Mouse (Mus musculus) retina, postnatal 7 days (tissue): ENCODE measurements at regions not wholly inside any gene's neighbourhood (a gene's known extent, or its start where the extent isn't known, plus 50 kb on each side); places are given as distances from the start of the nearest gene placed in this dataset.
A peak's percentile ranks its signal among the peaks of the same experiment; 100 is the strongest.

ENCODE experiments used
- DNase-seq: peaks from one replicate; pipeline ENCODE4 v3.0.0-alpha.2; 2012; ENCODE audit warnings: low read depth, low spot score

DNA sequence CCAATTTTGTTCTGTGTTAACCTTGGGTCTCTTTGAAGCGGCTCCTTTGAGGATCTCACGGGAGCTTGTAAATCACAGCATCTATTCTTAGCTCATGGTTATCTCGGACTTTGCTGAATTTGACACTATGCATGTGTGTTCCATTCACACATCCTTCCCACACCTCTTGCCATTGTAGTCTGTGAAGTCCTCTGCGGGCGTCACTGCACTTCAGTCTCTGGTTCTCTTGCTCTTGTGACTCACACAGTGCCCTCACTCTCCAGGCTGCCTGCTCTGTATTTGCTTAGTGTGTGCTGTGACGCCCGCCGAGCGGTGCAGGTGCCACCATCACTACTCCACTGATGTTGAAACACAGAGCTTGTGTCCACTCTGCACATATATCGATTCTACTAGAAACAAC is 1271.2 kb downstream of the Synb start:
- no peak for DNase-seq

DNA sequence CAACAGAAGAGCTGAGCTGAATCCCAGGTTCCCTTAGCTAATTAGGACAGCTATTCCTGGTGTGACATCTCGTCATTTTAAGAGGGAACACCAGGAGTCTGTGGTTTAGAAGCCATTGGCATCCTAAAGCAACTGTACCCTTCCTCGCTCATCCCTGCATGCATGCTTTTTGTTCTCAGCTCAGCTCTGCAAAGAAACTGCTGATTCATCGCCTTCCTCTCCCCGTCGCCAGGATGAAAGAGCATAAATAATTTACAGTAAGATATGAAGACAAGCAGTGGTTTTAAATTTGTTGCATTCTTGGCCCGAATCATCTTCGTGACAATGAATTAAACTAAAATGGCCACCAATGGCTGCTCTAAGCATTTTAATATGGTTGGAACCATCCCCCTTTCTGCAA is 1272.9 kb downstream of the Synb start:
- no peak for DNase-seq

DNA sequence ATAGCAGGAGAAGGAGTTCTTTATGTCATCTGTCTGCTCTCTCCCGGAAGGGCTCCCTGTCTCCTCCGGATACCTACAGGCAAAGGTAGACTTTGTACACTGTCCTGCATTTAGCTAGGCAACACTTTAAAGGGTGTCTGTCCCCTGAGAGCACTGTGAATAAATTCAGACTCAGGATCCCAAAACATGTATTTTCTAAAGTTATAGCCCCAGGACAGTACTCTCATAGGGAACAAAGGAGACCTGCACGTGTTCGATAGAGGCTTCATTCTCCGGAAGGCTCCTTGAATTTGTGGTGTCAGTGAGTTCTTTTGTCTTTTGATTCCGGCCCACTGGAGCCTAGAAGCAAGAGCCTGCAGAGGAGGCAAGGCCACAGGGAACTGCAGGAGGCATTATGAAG is 1273.3 kb downstream of the Synb start:
- no peak for DNase-seq

DNA sequence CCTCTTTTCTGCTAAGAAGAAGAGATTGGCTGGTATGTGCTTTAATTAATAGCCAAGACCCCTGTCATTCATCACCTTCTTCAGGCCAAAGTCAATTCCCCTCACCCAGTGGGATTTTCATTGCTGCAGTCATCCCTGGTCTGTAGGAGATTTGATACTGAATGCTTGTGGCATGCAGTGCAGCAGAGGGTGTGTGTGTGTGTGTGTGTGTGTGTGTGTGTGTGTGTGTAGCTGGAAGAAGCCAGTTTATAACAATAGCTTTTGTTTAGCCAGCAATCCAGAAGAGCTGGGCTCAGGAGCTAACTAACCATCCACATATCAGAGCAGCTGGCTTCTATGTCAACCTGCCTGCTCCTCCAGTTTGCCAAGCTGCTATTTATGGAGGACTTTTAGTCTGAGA is 1275.4 kb downstream of the Synb start:
- no peak for DNase-seq

DNA sequence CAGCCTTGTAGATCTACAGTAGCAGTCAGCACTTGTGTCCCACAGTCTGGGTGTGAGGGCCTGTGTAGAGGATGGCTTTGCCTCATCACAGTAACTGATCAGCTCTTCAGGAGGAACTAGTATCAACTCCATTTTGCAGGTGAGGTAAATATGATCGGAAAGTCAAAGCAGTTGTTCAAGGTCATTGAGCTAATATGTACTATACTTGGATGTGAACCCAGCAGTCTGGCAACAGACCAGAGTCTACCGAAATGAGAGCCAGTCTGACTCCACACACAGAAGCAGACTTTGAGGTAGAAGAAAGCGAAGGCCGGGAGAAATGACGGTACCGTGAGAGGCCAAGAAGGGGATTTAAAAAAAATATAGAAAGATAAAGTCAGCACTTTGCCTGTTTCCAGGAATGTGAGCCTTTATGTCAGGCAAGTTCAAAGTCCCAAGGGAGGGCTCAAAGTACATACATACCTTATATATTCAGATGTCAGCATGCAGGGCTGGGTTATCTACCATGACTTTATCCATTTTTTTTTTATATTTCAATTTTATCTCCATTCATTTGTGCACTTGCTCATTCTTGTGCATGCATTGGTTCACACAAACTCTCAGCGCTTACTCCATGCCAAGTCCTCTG is 1297.2 kb downstream of the Synb start:
- DNase-seq, result no peak

DNA sequence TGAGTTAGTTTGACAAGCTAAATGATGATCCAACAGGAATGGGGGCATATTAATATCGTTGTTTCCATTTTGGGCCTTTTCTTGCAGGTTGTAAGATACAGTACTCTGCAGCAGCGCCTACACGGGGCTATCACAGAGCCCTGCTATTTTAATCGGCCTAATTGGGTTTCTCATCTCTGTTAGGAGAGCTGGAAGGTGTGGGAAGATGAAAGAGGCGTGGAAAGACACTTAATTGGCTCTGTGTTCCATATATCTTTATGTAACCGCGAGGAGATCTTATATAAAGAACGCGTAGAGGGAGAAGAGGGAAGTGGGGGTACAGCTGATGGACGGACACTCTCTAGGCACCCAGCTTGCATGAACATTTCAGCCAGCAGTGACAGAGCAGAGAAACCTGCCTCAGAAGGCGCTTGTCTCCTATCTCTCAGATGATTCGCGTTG is 1300.5 kb downstream of the Synb start:
- no peak for DNase-seq

DNA sequence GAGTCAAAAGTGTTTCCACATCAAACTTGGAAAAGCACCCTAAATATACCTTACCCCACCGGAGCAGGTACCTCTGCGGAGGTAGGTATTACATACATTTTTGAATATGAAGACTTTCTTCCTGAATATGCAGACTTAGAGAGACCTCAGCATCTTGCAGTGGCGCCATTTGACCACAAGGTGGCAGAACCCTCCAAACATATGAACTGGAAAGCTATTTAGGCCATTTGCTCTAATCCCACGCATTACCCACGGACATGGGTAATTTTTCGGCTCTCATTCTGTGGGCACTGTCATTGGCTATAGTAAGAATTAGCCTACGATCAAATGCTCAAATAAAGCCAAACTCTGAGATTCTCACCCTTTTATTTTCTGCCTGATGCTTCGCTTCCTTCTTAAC is 1301.0 kb downstream of the Synb start:
- peak; percentile 58 for DNase-seq

DNA sequence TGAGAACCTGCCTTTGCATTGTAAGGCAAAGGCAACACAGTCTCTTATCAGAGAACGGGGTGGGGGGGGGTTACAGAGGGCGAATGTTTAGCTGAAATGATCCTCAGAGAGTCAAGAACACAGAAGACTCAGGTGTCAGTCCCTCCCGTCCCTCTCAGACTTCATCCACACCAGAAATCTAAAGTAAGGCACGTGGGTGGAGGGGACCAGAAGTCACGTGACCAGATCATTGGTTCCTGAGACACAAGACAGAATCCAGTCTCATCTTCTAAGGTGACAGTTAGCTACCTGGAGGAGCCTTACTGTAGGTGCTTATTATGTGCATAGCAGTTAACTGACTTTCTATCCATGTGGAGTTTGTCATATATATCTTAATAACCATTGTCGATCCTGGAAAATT is 1302.0 kb downstream of the Synb start:
- DNase-seq, result no peak

DNA sequence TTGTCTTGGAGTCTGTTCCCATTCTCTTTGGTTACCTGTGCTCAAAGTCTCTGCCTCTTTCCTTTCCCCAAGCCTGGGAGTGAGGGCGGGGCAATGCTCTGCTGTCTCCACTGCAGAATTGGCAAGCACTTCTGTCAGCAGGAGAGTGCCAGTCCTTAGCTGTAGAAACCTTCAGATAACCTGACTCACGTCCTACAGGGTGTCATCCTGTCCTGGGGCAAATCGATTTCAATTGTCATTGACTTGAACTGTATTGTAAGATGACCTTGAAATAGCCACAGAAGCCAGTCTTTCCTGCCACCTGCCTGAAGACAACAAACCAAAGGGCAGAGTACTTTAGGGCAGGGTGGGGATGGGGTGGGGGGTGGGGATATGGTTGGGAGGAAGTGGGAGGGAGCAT is 1303.8 kb downstream of the Synb start:
- DNase-seq, result no peak
